Mouse (Mus musculus) CH12.LX (cell line): ENCODE results near the gene Tmem114. TPM values are rescaled to one million over a fixed set of nuclear protein-coding genes. Genes with fewer than 3 reads are reported as not detected.

Source experiments
- DNase-seq: peaks from one replicate; pipeline ENCODE4 v3.0.0-alpha.2; 2013; ENCODE audit errors: extremely low read depth
- H3K27ac ChIP-seq: 2 replicates; pipeline ENCODE4 v1.5.1; 2012; ENCODE audit warnings: low read depth, mild to moderate bottlenecking, control low read depth, moderate library complexity; ENCODE audit not compliant: insufficient read depth
- H3K27me3 ChIP-seq: replicated peaks from 2 replicates; pipeline ENCODE3; 2012; ENCODE audit warnings: inconsistent platforms
- H3K36me3 ChIP-seq, 2 experiments: replicated peaks in 1 of 2; 2 replicates each; pipeline versions ENCODE3 to v1.6.1; 2012; ENCODE audit warnings: inconsistent platforms in 1 of 2, low read length in 1 of 2, mild to moderate bottlenecking in 1 of 2, mixed read lengths in 1 of 2, moderate library complexity in 1 of 2; ENCODE audit not compliant: control insufficient read depth in 1 of 2, insufficient read depth in 1 of 2
- H3K4me1 ChIP-seq, 2 experiments: 2 replicates each; pipeline ENCODE4 v1.6.1; 2012; ENCODE audit warnings: inconsistent platforms in 1 of 2, moderate library complexity in 1 of 2; ENCODE audit not compliant: insufficient read depth in 2 of 2, control insufficient read depth in 1 of 2
- H3K4me2 ChIP-seq: 2 replicates; pipeline ENCODE4 v1.6.1; 2012; ENCODE audit warnings: low read depth, mild to moderate bottlenecking, control low read depth; ENCODE audit not compliant: poor library complexity, insufficient read depth, severe bottlenecking
- H3K4me3 ChIP-seq, 3 experiments: fragments of 150-350 bp in 1 of 3; sonication (generic) in 1 of 3; replicated peaks in 1 of 3; 2 replicates each; pipeline versions ENCODE3 to v1.5.1; 2011 to 2012; ENCODE audit warnings: low read depth in 2 of 3, low read length in 2 of 3, mild to moderate bottlenecking in 2 of 3, moderate library complexity in 2 of 3, control low read depth in 1 of 3, improper control_type of control experiment in 1 of 3, inconsistent platforms in 1 of 3, mixed read lengths in 1 of 3; ENCODE audit not compliant: poor library complexity in 1 of 3
- H3K79me2 ChIP-seq: replicated peaks from 2 replicates; pipeline ENCODE4 v1.6.1; 2012; ENCODE audit warnings: mild to moderate bottlenecking, moderate library complexity; ENCODE audit not compliant: control insufficient read depth, poor library complexity, insufficient read depth, severe bottlenecking; ENCODE audit errors: extremely low read depth
- H3K9ac ChIP-seq: 2 replicates; pipeline ENCODE4 v1.6.1; 2012; ENCODE audit warnings: low read depth, mild to moderate bottlenecking, control low read depth, moderate library complexity; ENCODE audit not compliant: insufficient read depth
- H3K9me3 ChIP-seq: replicated peaks from 2 replicates; pipeline ENCODE3; 2012; ENCODE audit warnings: low read length, inconsistent platforms, mixed read lengths
- CHD2 ChIP-seq: IDR thresholded peaks from 2 replicates; pipeline ENCODE4 v1.6.1; 2011; ENCODE audit warnings: low read length, improper control_type of control experiment
- CTCF ChIP-seq, 2 experiments: IDR thresholded peaks in 1 of 2; conservative IDR thresholded peaks in 1 of 2; 2 replicates each; pipeline ENCODE4 v1.5.1; 2011 to 2012; ENCODE audit warnings: low read depth in 2 of 2, low read length in 2 of 2, improper control_type of control experiment in 1 of 2, inconsistent platforms in 1 of 2, mild to moderate bottlenecking in 1 of 2, moderate library complexity in 1 of 2
- E2F4 ChIP-seq: IDR thresholded peaks from 2 replicates; pipeline ENCODE4 v1.6.1; 2011; ENCODE audit warnings: low read depth, low read length, improper control_type of control experiment; ENCODE audit not compliant: insufficient replicate concordance
- ELF1 ChIP-seq: IDR thresholded peaks from 2 replicates; pipeline ENCODE4 v1.6.1; 2014; ENCODE audit warnings: low read depth, mild to moderate bottlenecking, inconsistent platforms, low read length, improper control_type of control experiment
- EP300 ChIP-seq: IDR thresholded peaks from 2 replicates; pipeline ENCODE4 v1.6.1; 2011; ENCODE audit warnings: low read length, improper control_type of control experiment
- GABPA ChIP-seq: IDR thresholded peaks from 2 replicates; pipeline ENCODE4 v1.6.1; 2012; ENCODE audit warnings: low read depth, low read length, improper control_type of control experiment, inconsistent platforms; ENCODE audit not compliant: insufficient replicate concordance
- IRF4 ChIP-seq: IDR thresholded peaks from 2 replicates; pipeline ENCODE4 v1.6.1; 2014; ENCODE audit warnings: low read depth, mild to moderate bottlenecking, inconsistent platforms, low read length, improper control_type of control experiment
- JUN ChIP-seq: IDR thresholded peaks from 2 replicates; pipeline ENCODE4 v1.6.1; 2011; ENCODE audit warnings: low read depth, mild to moderate bottlenecking, low read length, improper control_type of control experiment, moderate library complexity; ENCODE audit not compliant: insufficient read depth
- JUND ChIP-seq: conservative IDR thresholded peaks from 2 replicates; pipeline ENCODE4 v1.6.1; 2011; ENCODE audit warnings: low read depth, low read length, improper control_type of control experiment
- MAZ ChIP-seq: IDR thresholded peaks from 2 replicates; pipeline ENCODE4 v1.6.1; 2012; ENCODE audit warnings: low read depth, mild to moderate bottlenecking, inconsistent platforms, low read length, improper control_type of control experiment, moderate library complexity
- MXI1 ChIP-seq: IDR thresholded peaks from 2 replicates; pipeline ENCODE4 v1.6.1; 2011; ENCODE audit warnings: mild to moderate bottlenecking, low read depth, low read length, improper control_type of control experiment
- MYC ChIP-seq: IDR thresholded peaks from 2 replicates; pipeline ENCODE4 v1.6.1; 2011; ENCODE audit warnings: low read depth, mild to moderate bottlenecking, improper control_type of control experiment, low read length
- NELFE ChIP-seq: IDR thresholded peaks from 2 replicates; pipeline ENCODE4 v1.6.1; 2011; ENCODE audit warnings: low read depth, low read length, improper control_type of control experiment
- NRF1 ChIP-seq: IDR thresholded peaks from 2 replicates; pipeline ENCODE4 v1.6.1; 2014; ENCODE audit warnings: low read depth, mild to moderate bottlenecking, inconsistent platforms, low read length, improper control_type of control experiment, moderate library complexity
- POLR2AphosphoS2 ChIP-seq: IDR thresholded peaks from 2 replicates; pipeline ENCODE4 v1.6.1; 2011; ENCODE audit warnings: low read depth, low read length, improper control_type of control experiment
- RAD21 ChIP-seq: IDR thresholded peaks from 2 replicates; pipeline ENCODE4 v1.6.1; 2011; ENCODE audit warnings: low read depth, mild to moderate bottlenecking, low read length, improper control_type of control experiment, moderate library complexity
- RCOR1 ChIP-seq: conservative IDR thresholded peaks from 2 replicates; pipeline ENCODE4 v1.6.1; 2012; ENCODE audit warnings: low read depth, mild to moderate bottlenecking, inconsistent platforms, low read length, improper control_type of control experiment
- SIN3A ChIP-seq: IDR thresholded peaks from 2 replicates; pipeline ENCODE4 v1.6.1; 2012; ENCODE audit warnings: low read length, improper control_type of control experiment, inconsistent platforms
- TBP ChIP-seq: conservative IDR thresholded peaks from 2 replicates; pipeline ENCODE4 v1.6.1; 2011; ENCODE audit warnings: low read depth, low read length, improper control_type of control experiment
- ZC3H11A ChIP-seq: IDR thresholded peaks from 2 replicates; pipeline ENCODE4 v1.6.1; 2012; ENCODE audit warnings: low read depth, mild to moderate bottlenecking, inconsistent platforms, low read length, improper control_type of control experiment
- ZKSCAN1 ChIP-seq: IDR thresholded peaks from 2 replicates; pipeline ENCODE4 v1.6.1; 2012; ENCODE audit warnings: low read depth, inconsistent platforms, low read length, improper control_type of control experiment, borderline replicate concordance
- ZMIZ1 ChIP-seq: IDR thresholded peaks from 2 replicates; pipeline ENCODE4 v1.6.1; 2012; ENCODE audit warnings: low read depth, mild to moderate bottlenecking, inconsistent platforms, low read length, improper control_type of control experiment
- ZNF384 ChIP-seq: IDR thresholded peaks from 2 replicates; pipeline ENCODE4 v1.6.1; 2012; ENCODE audit warnings: low read depth, low read length, improper control_type of control experiment, inconsistent platforms
- dilution Hi-C: fragments of 300-500 bp; cut with MboI; formaldehyde crosslinking; loops from 2 replicates; pipeline ENCODE4 v1.14.3; 2020; ENCODE audit warnings: low sequenced_read_pairs; ENCODE audit not compliant: extremely low pct_unique_long_range_greater_than_20kb, extremely low pct_ligation_motif_present
- in situ Hi-C: fragments of 300-500 bp; cut with MboI; formaldehyde crosslinking; loops from 3 replicates; pipeline ENCODE4 v1.14.3; 2019; ENCODE audit warnings: low sequenced_read_pairs, low pct_ligation_motif_present, low pct_unique_long_range_greater_than_20kb, mixed read lengths
- polyA plus RNA-seq: library from polyadenylated mRNA; unstranded; fragments of >175 nt; gene quantifications from 2 replicates; pipeline ENCODE4 v1.2.1, GENCODE M21; 2012; ENCODE audit warnings: low read depth; ENCODE audit not compliant: insufficient read length
- total RNA-seq, 2 experiments: library from RNA; depleted of rRNA; stranded (reverse); fragments of 300-350 nt in 1 of 2; fragments of >200 nt in 1 of 2; gene quantifications; 2 replicates each; pipeline ENCODE4 v1.2.3; 2012 to 2014

Tmem114 gene
- total and polyA plus RNA-seq, 3 experiments, result not detected

GRCm38 (mm10) chr16:8394946-8395345 lies 30.0 kb downstream of the Tmem114 start:
- H3K4me2 ChIP-seq, result no peak overlapping the region
- peaks cover 3 to 6% of the 10 kb centered on the region in 2 experiments; a peak in 2 of 4 replicates for H3K4me1 ChIP-seq
- no peak overlapping the region for H3K9ac ChIP-seq
- no peaks in the 10 kb centered on the region for H3K9me3 ChIP-seq
- dilution Hi-C loops (no loop called here), in situ Hi-C loops (no loop called here)
- no peak overlapping the region for H3K4me3 ChIP-seq
- H3K27me3 ChIP-seq, result peaks cover 79% of the 10 kb centered on the region
- no peaks in the 10 kb centered on the region for H3K79me2 ChIP-seq
- H3K36me3 ChIP-seq, result no peaks in the 10 kb centered on the region
- TF ChIP-seq NELFE (no peak), TBP (no peak), JUND (no peak), EP300 (no peak), POLR2AphosphoS2 (no peak), ELF1 (no peak), SIN3A (no peak), CTCF (conservative IDR thresholded peaks at IDR 0.05 in 1 of 2, IDR thresholded peaks at IDR 0.05 in 1 of 2; ENCODE audit: low read depth in 2 of 2, low read length in 2 of 2) (no peak), ZMIZ1 (no peak), ZKSCAN1 (no peak), MYC (no peak), IRF4 (no peak), RAD21 (no peak)
- no peak for DNase-seq
- no peak overlapping the region for H3K27ac ChIP-seq

- no peaks in the 10 kb centered on the region for H3K36me3 ChIP-seq
- H3K27me3 ChIP-seq, result peaks cover 89% of the 10 kb centered on the region
- no peak for DNase-seq
- no peak overlapping the region for H3K27ac ChIP-seq
- dilution Hi-C loops (no loop called here), in situ Hi-C loops (no loop called here)
- no peaks in the 10 kb centered on the region for H3K79me2 ChIP-seq
- H3K4me3 ChIP-seq, result no peak overlapping the region
- TF ChIP-seq RAD21 (peak; percentile 22), MXI1 (no peak)
- H3K4me2 ChIP-seq, result no peak overlapping the region
- H3K9me3 ChIP-seq, result peaks cover 8% of the 10 kb centered on the region
- H3K9ac ChIP-seq, result no peak overlapping the region
- H3K4me1 ChIP-seq, result no peaks in the 10 kb centered on the region
Observed at GRCm38 (mm10) chr16:8388491-8388890, 36.4 kb downstream of the Tmem114 start.

- Histone ChIP-seq H3K4me2 (no peak overlapping the region), H3K9me3 (peaks cover 8% of the 10 kb centered on the region), H3K36me3 (no peaks in the 10 kb centered on the region), H3K27me3 (peaks cover 88% of the 10 kb centered on the region), H3K4me1 (no peaks in the 10 kb centered on the region), H3K9ac (no peak overlapping the region), H3K27ac (no peak overlapping the region), H3K4me3 (no peak overlapping the region), H3K79me2 (no peaks in the 10 kb centered on the region)
- dilution Hi-C loops, result no loop called here
- in situ Hi-C loops, result no loop called here
- no peak for TF ChIP-seq ZNF384
- no peak for TF ChIP-seq RCOR1
- TF ChIP-seq E2F4, result no peak
- TF ChIP-seq MAZ, result no peak
- TF ChIP-seq CHD2, result no peak
- TF ChIP-seq GABPA, result no peak
- TF ChIP-seq MYC, result no peak
- no peak for TF ChIP-seq RAD21
- no peak for TF ChIP-seq NRF1
- TF ChIP-seq ZC3H11A, result no peak
- no peak for TF ChIP-seq CTCF (conservative IDR thresholded peaks at IDR 0.05 in 1 of 2, IDR thresholded peaks at IDR 0.05 in 1 of 2; ENCODE audit: low read depth in 2 of 2, low read length in 2 of 2)
- TF ChIP-seq NELFE, result no peak
- no peak for TF ChIP-seq POLR2AphosphoS2
- TF ChIP-seq SIN3A, result no peak
- TF ChIP-seq MXI1, result no peak
- no peak for TF ChIP-seq JUN
- TF ChIP-seq TBP, result no peak
- TF ChIP-seq ZMIZ1, result no peak
- no peak for DNase-seq
Observed at GRCm38 (mm10) chr16:8386386-8386785, 38.5 kb downstream of the Tmem114 start.
